Mouse (Mus musculus) C2C12 (cell line): ENCODE measurements around the gene Foxo1. TPM values are rescaled to one million over a fixed set of nuclear protein-coding genes. Genes with fewer than 3 reads are reported as not detected.

ENCODE experiments used
- H3K27me3 ChIP-seq: one replicate; pipeline ENCODE4 v1.6.1; 2011; ENCODE audit not compliant: control insufficient read depth, insufficient read depth, insufficient read length
- H3K36me3 ChIP-seq: one replicate; pipeline ENCODE4 v1.6.1; 2011; ENCODE audit not compliant: control insufficient read depth, insufficient read depth
- H3K4me3 ChIP-seq: one replicate; pipeline ENCODE4 v1.5.1; 2011; ENCODE audit warnings: mild to moderate bottlenecking, control low read depth; ENCODE audit not compliant: poor library complexity, insufficient read depth, severe bottlenecking
- H3K79me2 ChIP-seq: one replicate; pipeline ENCODE4 v1.6.1; 2011; ENCODE audit not compliant: control insufficient read depth, insufficient read depth
- H3K79me3 ChIP-seq: one replicate; pipeline ENCODE4 v1.6.1; 2011; ENCODE audit warnings: low read depth, control low read depth
- H3ac ChIP-seq: one replicate; pipeline ENCODE3; 2011; ENCODE audit warnings: low read depth; ENCODE audit not compliant: control insufficient read depth, insufficient read length
- CEBPB ChIP-seq: IDR thresholded peaks from one replicate; pipeline ENCODE4 v1.6.1; 2011; ENCODE audit warnings: low read depth, mild to moderate bottlenecking, control low read depth, moderate library complexity
- CTCF ChIP-seq: IDR thresholded peaks from one replicate; pipeline ENCODE4 v1.5.1; 2011; ENCODE audit not compliant: control insufficient read depth, insufficient read depth, insufficient read length
- FOSL1 ChIP-seq: IDR thresholded peaks from one replicate; pipeline ENCODE4 v1.8.0; 2011; ENCODE audit warnings: mild to moderate bottlenecking, low read length; ENCODE audit not compliant: poor library complexity, insufficient read depth, severe bottlenecking
- MAX ChIP-seq: IDR thresholded peaks from one replicate; pipeline ENCODE4 v1.6.1; 2011; ENCODE audit warnings: mild to moderate bottlenecking, control low read depth
- MYOD1 ChIP-seq: IDR thresholded peaks from one replicate; pipeline ENCODE4 v1.6.1; 2011; ENCODE audit warnings: low read depth; ENCODE audit not compliant: control insufficient read depth, insufficient read length
- MYOG ChIP-seq: IDR thresholded peaks from one replicate; pipeline ENCODE4 v1.6.1; 2011; ENCODE audit not compliant: control insufficient read depth, insufficient read length; ENCODE audit errors: extremely low read depth
- USF1 ChIP-seq: IDR thresholded peaks from one replicate; pipeline ENCODE4 v1.6.1; 2011; ENCODE audit warnings: low read depth, mild to moderate bottlenecking, control low read depth, moderate library complexity
- polyA plus RNA-seq: library from polyadenylated mRNA; unstranded; fragments of >200 nt; fragmentation: generic; extraction: Trizol; gene quantifications from one replicate; pipeline ENCODE4 v1.2.1, GENCODE M21; 2012; ENCODE audit warnings: missing spikeins

Foxo1 gene
- polyA plus RNA-seq, 1 experiment, result 5.9 TPM

GRCm38 (mm10) chr3:52282369-52282768 lies 14.2 kb downstream of the Foxo1 start:
- no peaks in the 10 kb centered on the region for H3K27me3 ChIP-seq
- H3K79me3 ChIP-seq, result peaks cover 8% of the 10 kb centered on the region
- no peak overlapping the region for H3ac ChIP-seq
- no peak for TF ChIP-seq MYOD1
- H3K36me3 ChIP-seq, result no peaks in the 10 kb centered on the region
- no peak overlapping the region for H3K4me3 ChIP-seq
- peaks cover 44% of the 10 kb centered on the region for H3K79me2 ChIP-seq

DNA sequence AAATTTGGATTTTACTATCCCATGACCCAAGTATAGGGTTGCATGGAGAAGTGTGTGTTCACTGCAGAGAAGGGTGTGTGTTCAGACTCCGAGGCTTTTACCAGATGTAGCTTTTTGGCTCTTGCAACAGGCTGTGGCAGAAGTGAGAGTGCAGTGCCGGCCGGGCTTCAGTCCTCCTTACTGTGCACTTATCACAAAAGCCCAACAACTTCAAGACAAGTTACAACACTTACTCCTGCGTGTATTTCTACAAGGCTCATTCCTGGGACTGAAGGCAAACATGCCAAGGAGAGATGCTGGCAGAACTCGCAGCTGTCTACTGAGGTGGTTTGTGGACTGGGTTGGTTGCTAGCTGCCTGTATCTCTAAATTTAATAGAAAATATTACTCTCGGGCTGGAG lies 15.4 kb downstream of the Foxo1 start:
- Histone ChIP-seq H3K79me2 (peaks cover 41% of the 10 kb centered on the region), H3ac (no peak overlapping the region), H3K79me3 (peaks cover 11% of the 10 kb centered on the region), H3K27me3 (no peaks in the 10 kb centered on the region), H3K4me3 (no peak overlapping the region), H3K36me3 (no peaks in the 10 kb centered on the region)
- no peak for TF ChIP-seq MYOG
- TF ChIP-seq CTCF, result no peak
- no peak for TF ChIP-seq MAX
- TF ChIP-seq CEBPB, result no peak
- no peak for TF ChIP-seq FOSL1
- TF ChIP-seq MYOD1, result no peak
- TF ChIP-seq USF1, result no peak

- Histone ChIP-seq H3K79me2 (peaks cover 51% of the 10 kb centered on the region), H3ac (no peak overlapping the region), H3K36me3 (no peaks in the 10 kb centered on the region), H3K4me3 (no peak overlapping the region), H3K27me3 (no peaks in the 10 kb centered on the region), H3K79me3 (peaks cover 15% of the 10 kb centered on the region)
- TF ChIP-seq MYOG (no peak), MAX (no peak), MYOD1 (no peak), FOSL1 (no peak), USF1 (no peak), CEBPB (no peak), CTCF (no peak)
Observed at GRCm38 (mm10) chr3:52290811-52291210, 22.7 kb downstream of the Foxo1 start.

DNA sequence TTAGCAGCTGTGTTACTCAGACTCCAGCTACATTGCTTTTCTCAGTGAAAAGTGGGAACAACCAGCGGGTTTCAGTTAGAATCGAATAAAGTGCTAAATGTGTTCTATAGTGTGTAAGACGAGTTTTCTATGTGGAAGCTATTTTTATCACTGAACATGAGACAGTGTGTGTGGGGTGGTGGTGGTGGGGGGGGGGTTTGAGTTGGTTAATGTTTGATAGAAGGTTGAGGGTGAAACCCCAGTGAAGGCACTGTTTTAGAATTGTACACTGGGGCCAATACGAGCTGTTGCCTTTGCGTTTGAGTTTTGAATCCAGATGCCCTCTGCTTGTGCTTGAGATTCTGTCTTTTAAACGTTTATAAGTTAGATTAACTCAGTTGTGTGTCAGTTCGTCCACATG lies 24.4 kb downstream of the Foxo1 start:
- Histone ChIP-seq H3K36me3 (no peaks in the 10 kb centered on the region), H3K4me3 (no peak overlapping the region), H3ac (no peak overlapping the region), H3K27me3 (no peaks in the 10 kb centered on the region), H3K79me2 (peaks cover 64% of the 10 kb centered on the region), H3K79me3 (peaks cover 14% of the 10 kb centered on the region)
- TF ChIP-seq MYOG, result no peak
- no peak for TF ChIP-seq CEBPB
- no peak for TF ChIP-seq USF1
- no peak for TF ChIP-seq MYOD1
- TF ChIP-seq FOSL1, result no peak
- TF ChIP-seq MAX, result no peak
- no peak for TF ChIP-seq CTCF

DNA sequence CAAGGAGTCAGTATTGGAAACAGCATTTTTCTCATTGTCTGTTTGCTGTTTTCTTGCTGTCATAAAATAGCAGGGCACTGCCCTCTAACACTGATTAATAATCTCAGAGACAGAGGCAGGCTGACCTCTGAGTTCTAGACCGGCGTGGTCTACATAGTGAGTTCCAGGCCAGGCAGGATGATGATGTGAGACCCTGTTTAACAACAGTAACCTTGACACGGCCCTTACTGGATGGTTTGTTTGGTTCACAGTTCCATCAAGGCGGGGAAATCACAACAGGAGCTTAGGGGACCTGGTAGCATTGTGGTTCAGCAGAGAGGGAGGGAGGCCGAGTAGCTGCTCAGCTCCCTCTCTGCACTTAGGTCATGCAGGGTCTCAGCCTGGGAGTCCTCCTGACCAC lies 25.8 kb downstream of the Foxo1 start:
- H3K36me3 ChIP-seq, result no peaks in the 10 kb centered on the region
- no peaks in the 10 kb centered on the region for H3K27me3 ChIP-seq
- H3ac ChIP-seq, result no peak overlapping the region
- peaks cover 13% of the 10 kb centered on the region for H3K79me3 ChIP-seq
- no peak overlapping the region for H3K4me3 ChIP-seq
- peaks cover 64% of the 10 kb centered on the region for H3K79me2 ChIP-seq
- TF ChIP-seq MYOD1 (no peak), CEBPB (no peak), MAX (no peak), USF1 (no peak), CTCF (no peak), MYOG (no peak), FOSL1 (no peak)

DNA sequence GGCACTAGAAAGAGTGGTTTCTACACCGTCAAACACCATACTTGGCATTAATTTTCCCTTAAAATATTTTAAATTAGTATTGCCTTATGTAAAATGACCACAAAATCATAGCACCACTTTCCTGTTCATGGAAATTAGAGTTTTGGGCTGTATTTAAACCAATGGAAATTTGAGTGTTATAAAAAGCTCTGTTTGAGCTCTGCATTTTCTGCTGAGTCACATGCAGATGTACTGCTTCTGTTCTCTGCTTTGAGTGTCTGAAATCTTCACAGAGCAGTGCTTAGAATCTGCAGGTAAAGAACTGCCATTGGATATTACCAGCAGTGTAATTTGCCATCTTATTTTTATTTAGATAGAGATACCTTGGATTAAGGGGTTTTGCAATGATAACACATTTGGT lies 27.6 kb downstream of the Foxo1 start:
- Histone ChIP-seq H3K79me2 (peaks cover 67% of the 10 kb centered on the region), H3K79me3 (peaks cover 12% of the 10 kb centered on the region), H3K36me3 (no peaks in the 10 kb centered on the region), H3ac (no peak overlapping the region), H3K27me3 (no peaks in the 10 kb centered on the region), H3K4me3 (no peak overlapping the region)
- TF ChIP-seq CEBPB (no peak), USF1 (no peak), CTCF (no peak), MYOD1 (no peak), MYOG (no peak)
